Mouse (Mus musculus) C2C12 (cell line): ENCODE data around the gene Gm20388.

Experiments used
- CTCF ChIP-seq: IDR thresholded peaks from one replicate; pipeline ENCODE4 v1.5.1; 2011; ENCODE audit not compliant: control insufficient read depth, insufficient read depth, insufficient read length
- MAX ChIP-seq: IDR thresholded peaks from one replicate; pipeline ENCODE4 v1.6.1; 2011; ENCODE audit warnings: mild to moderate bottlenecking, control low read depth
- USF1 ChIP-seq: IDR thresholded peaks from one replicate; pipeline ENCODE4 v1.6.1; 2011; ENCODE audit warnings: low read depth, mild to moderate bottlenecking, control low read depth, moderate library complexity

GRCm38 (mm10) chr8:122311115-122311514 is 2400.5 kb downstream of the Gm20388 start:
- TF ChIP-seq USF1 (no peak), CTCF (no peak), MAX (no peak)
